Mouse (Mus musculus) ES-Bruce4 (cell line): Measurements from ENCODE around the gene Dhrs1. TPM values are rescaled to one million over a fixed set of nuclear protein-coding genes. Genes with fewer than 3 reads are reported as not detected.

Experiments used
- H3K27ac ChIP-seq: 2 replicates; pipeline ENCODE4 v1.5.1; 2012; ENCODE audit warnings: low read length, inconsistent platforms; ENCODE audit not compliant: insufficient read depth
- H3K27me3 ChIP-seq: 2 replicates; pipeline ENCODE4 v1.6.1; 2012; ENCODE audit warnings: mild to moderate bottlenecking, low read length, inconsistent platforms; ENCODE audit not compliant: control insufficient read depth, poor library complexity, insufficient read depth, severe bottlenecking
- H3K36me3 ChIP-seq: 2 replicates; pipeline ENCODE4 v1.6.1; 2012; ENCODE audit warnings: inconsistent platforms, mild to moderate bottlenecking, low read length, moderate library complexity; ENCODE audit not compliant: control insufficient read depth, poor library complexity, insufficient read depth, severe bottlenecking
- H3K4me1 ChIP-seq: one replicate; pipeline ENCODE4 v1.8.1; 2011; ENCODE audit warnings: low read length; ENCODE audit not compliant: control insufficient read depth, insufficient read depth
- H3K4me3 ChIP-seq: 2 replicates; pipeline ENCODE4 v1.5.1; 2011; ENCODE audit warnings: low read depth, mild to moderate bottlenecking, low read length
- H3K9ac ChIP-seq: 2 replicates; pipeline ENCODE4 v1.6.1; 2012; ENCODE audit warnings: low read depth, mild to moderate bottlenecking, inconsistent platforms; ENCODE audit not compliant: poor library complexity, severe bottlenecking
- H3K9me3 ChIP-seq: replicated peaks from 2 replicates; pipeline ENCODE4 v1.6.1; 2012; ENCODE audit warnings: mild to moderate bottlenecking, low read length, inconsistent platforms; ENCODE audit not compliant: control insufficient read depth, poor library complexity, insufficient read depth, severe bottlenecking
- CTCF ChIP-seq: IDR thresholded peaks from one replicate; pipeline ENCODE4 v1.8.1; 2011; ENCODE audit warnings: low read depth, low read length
- EP300 ChIP-seq: IDR thresholded peaks from 2 replicates; pipeline ENCODE4 v1.6.1; 2011; ENCODE audit warnings: low read depth, low read length; ENCODE audit not compliant: insufficient read depth
- POLR2A ChIP-seq: IDR thresholded peaks from one replicate; pipeline ENCODE4 v1.8.1; 2011; ENCODE audit warnings: low read length; ENCODE audit not compliant: insufficient read depth
- polyA plus RNA-seq: library from polyadenylated mRNA; stranded (reverse); fragments of >200 nt; gene quantifications from 2 replicates; pipeline ENCODE4 v1.2.4, GENCODE M21; 2011; ENCODE audit warnings: low read depth; ENCODE audit not compliant: missing spikeins, insufficient read depth, insufficient read length

The Dhrs1 gene
- polyA plus RNA-seq, 1 experiment: 38.9 TPM

GRCm38 (mm10) chr14:55737086-55737687 lies 8.3 kb downstream of the Dhrs1 start:
- Histone ChIP-seq H3K36me3 (no peaks in the 10 kb centered on the region; the same call in 1 of the 2 replicates), H3K9me3 (no peaks in the 10 kb centered on the region), H3K4me1 (no peaks in the 10 kb centered on the region), H3K27me3 (no peaks in the 10 kb centered on the region), H3K4me3 (no peak overlapping the region), H3K9ac (no peak overlapping the region), H3K27ac (no peak overlapping the region)
- TF ChIP-seq EP300 (no peak), CTCF (no peak)

DNA sequence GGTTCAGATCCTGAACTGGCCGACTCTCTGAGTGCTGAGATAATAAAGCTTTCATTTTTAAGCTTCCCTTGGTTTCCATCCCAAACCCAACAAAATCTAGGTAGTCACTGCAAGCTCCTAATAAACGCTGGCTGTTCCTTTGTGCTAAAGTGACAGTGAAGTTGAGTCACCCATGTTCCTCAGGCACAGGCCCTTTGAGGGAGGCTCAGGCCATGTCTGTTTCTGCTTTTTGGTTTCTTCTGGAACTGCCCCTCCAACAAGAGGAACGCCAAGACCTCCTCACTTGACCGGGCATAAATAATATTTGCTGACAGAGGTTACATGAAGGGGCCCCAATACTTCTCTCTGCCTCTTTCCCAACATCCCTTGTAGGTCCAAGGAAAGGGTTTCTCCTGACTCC lies 9.7 kb downstream of the Dhrs1 start:
- no peaks in the 10 kb centered on the region; the same call in 1 of the 2 replicates for H3K36me3 ChIP-seq
- no peaks in the 10 kb centered on the region for H3K4me1 ChIP-seq
- H3K27me3 ChIP-seq: no peaks in the 10 kb centered on the region
- H3K9me3 ChIP-seq: no peaks in the 10 kb centered on the region
- H3K4me3 ChIP-seq: no peak overlapping the region
- no peak overlapping the region for H3K9ac ChIP-seq
- H3K27ac ChIP-seq: no peak overlapping the region
- TF ChIP-seq EP300 (no peak), POLR2A (no peak), CTCF (no peak)

- H3K4me3 ChIP-seq: no peak overlapping the region
- no peak overlapping the region for H3K27ac ChIP-seq
- TF ChIP-seq POLR2A (no peak), CTCF (no peak), EP300 (no peak)
- no peaks in the 10 kb centered on the region for H3K4me1 ChIP-seq
- H3K9me3 ChIP-seq: no peaks in the 10 kb centered on the region
- H3K27me3 ChIP-seq: no peaks in the 10 kb centered on the region
- no peaks in the 10 kb centered on the region; the same call in 1 of the 2 replicates for H3K36me3 ChIP-seq
- no peak overlapping the region for H3K9ac ChIP-seq
Observed at GRCm38 (mm10) chr14:55735334-55735733, 10.2 kb downstream of the Dhrs1 start.

GRCm38 (mm10) chr14:55734869-55735268 lies 10.6 kb downstream of the Dhrs1 start:
- no peak overlapping the region for H3K27ac ChIP-seq
- no peak overlapping the region for H3K4me3 ChIP-seq
- no peak overlapping the region for H3K9ac ChIP-seq
- TF ChIP-seq POLR2A: no peak
- TF ChIP-seq CTCF: no peak
- TF ChIP-seq EP300: no peak
- H3K9me3 ChIP-seq: no peaks in the 10 kb centered on the region
- H3K27me3 ChIP-seq: no peaks in the 10 kb centered on the region
- H3K36me3 ChIP-seq: no peaks in the 10 kb centered on the region; the same call in 1 of the 2 replicates
- no peaks in the 10 kb centered on the region for H3K4me1 ChIP-seq

DNA sequence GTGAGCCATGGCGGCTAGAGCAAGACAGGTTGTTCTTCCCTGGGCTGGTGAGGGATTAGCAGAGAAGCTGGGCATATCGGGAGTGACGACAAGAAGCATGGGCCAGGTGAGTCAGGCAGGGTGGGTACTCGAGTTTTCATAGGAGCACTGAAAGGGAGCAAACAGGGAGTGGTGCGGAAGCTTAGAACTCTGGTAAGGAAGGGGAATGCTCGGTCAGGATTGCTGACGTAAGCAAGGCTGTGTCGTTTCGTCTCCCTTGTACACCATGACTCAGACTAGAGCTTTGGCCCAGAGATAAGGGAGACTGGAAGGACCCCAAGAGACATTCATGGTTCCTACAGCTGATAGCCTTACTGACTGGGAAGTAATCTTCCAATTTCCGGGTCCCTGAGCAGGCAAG lies 11.6 kb downstream of the Dhrs1 start:
- Histone ChIP-seq H3K27me3 (no peaks in the 10 kb centered on the region), H3K4me1 (no peaks in the 10 kb centered on the region), H3K4me3 (no peak overlapping the region), H3K9me3 (no peaks in the 10 kb centered on the region), H3K27ac (no peak overlapping the region), H3K9ac (no peak overlapping the region), H3K36me3 (no peaks in the 10 kb centered on the region; the same call in 1 of the 2 replicates)
- TF ChIP-seq EP300 (no peak), CTCF (no peak), POLR2A (no peak)

DNA sequence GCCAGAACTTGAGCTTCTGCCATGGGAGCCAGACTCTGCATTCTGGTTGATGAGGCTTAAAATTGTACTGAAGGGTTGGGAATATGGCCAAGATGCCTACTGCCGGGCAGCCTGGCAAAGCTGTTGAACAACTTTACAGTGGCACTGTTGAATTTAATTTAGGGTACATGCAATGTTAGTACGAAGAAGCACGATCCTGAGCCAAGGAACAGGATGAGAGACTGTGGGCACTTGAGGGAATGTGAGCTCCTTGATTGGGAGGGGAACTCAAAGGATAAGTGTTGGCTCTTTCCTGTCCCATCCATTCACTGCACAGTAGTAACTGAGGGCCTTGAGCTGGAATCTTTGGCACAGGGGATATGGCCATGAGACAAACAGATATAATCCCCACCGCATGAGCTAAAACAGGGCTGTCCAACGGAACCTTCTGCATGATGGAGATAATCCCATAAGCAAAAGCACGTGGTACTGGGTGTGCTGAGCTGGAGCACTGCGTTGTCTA lies 14.9 kb downstream of the Dhrs1 start:
- Histone ChIP-seq H3K27ac (no peak overlapping the region), H3K4me3 (no peak overlapping the region), H3K36me3 (no peaks in the 10 kb centered on the region), H3K4me1 (no peaks in the 10 kb centered on the region), H3K9me3 (no peaks in the 10 kb centered on the region), H3K9ac (no peak overlapping the region), H3K27me3 (no peaks in the 10 kb centered on the region)
- TF ChIP-seq CTCF (no peak), POLR2A (no peak), EP300 (no peak)
